Mouse (Mus musculus): Measurements from ENCODE around the gene 4930474N05Rik. TPM values are rescaled to one million over a fixed set of nuclear protein-coding genes. Genes with fewer than 3 reads are reported as not detected.

The 4930474N05Rik gene
- polyA plus RNA-seq, 1 experiment from 2014 or later = not detected

DNA sequence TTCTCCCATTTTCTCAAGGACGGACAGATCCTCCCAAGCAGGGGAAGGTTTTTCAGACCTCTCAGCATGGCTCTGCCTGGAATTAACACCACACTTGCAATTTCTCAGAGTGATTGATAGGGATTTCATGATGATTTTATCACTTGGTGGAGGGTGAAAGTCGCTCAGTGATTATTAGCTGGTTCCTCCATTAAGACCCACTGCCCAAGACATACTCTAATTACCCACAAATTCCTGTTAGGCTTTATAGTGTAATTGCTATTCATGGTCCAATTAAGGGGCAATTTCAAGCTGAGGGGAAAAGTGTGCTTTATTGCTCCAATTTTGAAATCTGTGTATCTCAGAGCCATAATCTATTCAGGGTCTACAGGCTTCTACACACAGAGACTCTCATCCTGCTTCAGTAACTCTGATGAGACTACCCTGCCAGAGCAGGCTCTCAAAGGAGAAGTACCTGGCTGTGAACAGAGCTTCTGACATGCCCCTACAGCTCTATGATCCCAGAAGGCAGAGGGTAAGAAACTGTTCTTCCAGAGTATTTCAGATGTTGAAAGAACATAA is 29.1 kb downstream of the 4930474N05Rik start:
- no peak for DNase-seq (ENCODE audit: low spot score)
- 43% methylated on average over 2 of the region's 2 CpGs for WGBS
- Histone ChIP-seq H3K27ac (no peak overlapping the region), H3K36me3 (ENCODE audit: insufficient read depth, low read length) (no peaks in the 10 kb centered on the region), H3K27me3 (ENCODE audit: insufficient read depth, low read length) (no peaks in the 10 kb centered on the region), H3K4me2 (ENCODE audit: low read length) (no peak overlapping the region), H3K4me1 (replicated peaks; ENCODE audit: insufficient read depth, low read length) (no peaks in the 10 kb centered on the region), H3K9me3 (replicated peaks; ENCODE audit: low read length) (no peaks in the 10 kb centered on the region), H3K9ac (ENCODE audit: low read depth, low read length) (no peak overlapping the region), H3K4me3 (replicated peaks; ENCODE audit: low read depth, low read length) (no peak overlapping the region)
- no peak for ATAC-seq (replicated peaks; ENCODE audit: low FRiP score, low read depth)
- TF ChIP-seq CTCF (IDR thresholded peaks at IDR 0.05; ENCODE audit: low read depth) = no peak

DNA sequence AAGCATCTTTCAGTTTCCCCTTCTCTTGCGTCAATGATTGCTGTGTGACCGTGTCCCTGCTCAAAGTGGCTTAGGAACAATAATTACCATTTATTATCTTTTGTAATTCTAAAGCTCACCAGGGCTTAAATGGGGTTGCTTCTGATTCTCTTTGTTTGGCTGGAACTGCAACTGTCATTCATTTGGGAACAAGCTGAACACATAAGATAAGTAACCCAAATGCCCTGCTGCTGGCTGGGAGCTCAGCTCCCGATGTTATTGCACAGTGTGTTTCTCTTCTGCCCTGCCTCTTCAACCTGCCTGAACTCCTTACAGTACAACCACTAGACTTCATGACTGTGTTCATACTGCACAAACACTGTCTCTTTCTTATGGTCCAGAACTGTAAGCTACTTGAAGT is 41.0 kb downstream of the 4930474N05Rik start:
- no peaks in the 10 kb centered on the region for H3K27me3 ChIP-seq (ENCODE audit: insufficient read depth, low read length)
- no peak overlapping the region for H3K27ac ChIP-seq
- no peaks in the 10 kb centered on the region for H3K9me3 ChIP-seq (replicated peaks; ENCODE audit: low read length)
- no peak overlapping the region for H3K4me3 ChIP-seq (replicated peaks; ENCODE audit: low read depth, low read length)
- H3K4me1 ChIP-seq (replicated peaks; ENCODE audit: insufficient read depth, low read length) = no peaks in the 10 kb centered on the region
- H3K4me2 ChIP-seq (ENCODE audit: low read length) = no peak overlapping the region
- H3K9ac ChIP-seq (ENCODE audit: low read depth, low read length) = no peak overlapping the region
- ATAC-seq (replicated peaks; ENCODE audit: low FRiP score, low read depth) (no peak), DNase-seq (ENCODE audit: low spot score) (no peak)
- WGBS = 78% methylated on average over 3 of the region's 3 CpGs
- no peak for TF ChIP-seq CTCF (IDR thresholded peaks at IDR 0.05; ENCODE audit: low read depth)
- H3K36me3 ChIP-seq (ENCODE audit: insufficient read depth, low read length) = no peaks in the 10 kb centered on the region

DNA sequence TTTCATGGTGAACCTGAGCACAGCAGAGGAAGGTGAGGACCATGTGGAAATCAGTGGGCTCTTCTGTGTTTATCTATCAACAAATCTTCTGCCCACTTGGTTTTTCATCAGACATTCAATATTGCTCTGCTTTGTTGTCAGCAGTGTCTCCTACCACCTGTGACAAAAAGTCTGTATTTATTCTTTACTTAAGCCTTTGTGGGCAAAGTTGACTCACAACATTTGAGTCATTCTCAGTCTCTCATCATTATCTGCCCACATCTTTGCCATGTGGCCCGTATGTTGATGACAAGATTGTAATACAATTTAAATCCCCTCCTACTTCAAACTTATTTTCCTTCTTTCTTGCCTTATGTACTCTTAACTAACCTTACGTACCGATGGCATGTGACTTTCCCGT is 43.0 kb downstream of the 4930474N05Rik start:
- no peak for TF ChIP-seq CTCF (IDR thresholded peaks at IDR 0.05; ENCODE audit: low read depth)
- H3K4me3 ChIP-seq (replicated peaks; ENCODE audit: low read depth, low read length) = no peak overlapping the region
- no peak overlapping the region for H3K27ac ChIP-seq
- no peaks in the 10 kb centered on the region for H3K27me3 ChIP-seq (ENCODE audit: insufficient read depth, low read length)
- H3K4me2 ChIP-seq (ENCODE audit: low read length) = no peak overlapping the region
- no peak for DNase-seq (ENCODE audit: low spot score)
- no peak overlapping the region for H3K9ac ChIP-seq (ENCODE audit: low read depth, low read length)
- no peaks in the 10 kb centered on the region for H3K36me3 ChIP-seq (ENCODE audit: insufficient read depth, low read length)
- 88% methylated on average over 4 of the region's 4 CpGs for WGBS
- no peaks in the 10 kb centered on the region for H3K9me3 ChIP-seq (replicated peaks; ENCODE audit: low read length)
- no peak for ATAC-seq (replicated peaks; ENCODE audit: low FRiP score, low read depth)
- no peaks in the 10 kb centered on the region for H3K4me1 ChIP-seq (replicated peaks; ENCODE audit: insufficient read depth, low read length)

DNA sequence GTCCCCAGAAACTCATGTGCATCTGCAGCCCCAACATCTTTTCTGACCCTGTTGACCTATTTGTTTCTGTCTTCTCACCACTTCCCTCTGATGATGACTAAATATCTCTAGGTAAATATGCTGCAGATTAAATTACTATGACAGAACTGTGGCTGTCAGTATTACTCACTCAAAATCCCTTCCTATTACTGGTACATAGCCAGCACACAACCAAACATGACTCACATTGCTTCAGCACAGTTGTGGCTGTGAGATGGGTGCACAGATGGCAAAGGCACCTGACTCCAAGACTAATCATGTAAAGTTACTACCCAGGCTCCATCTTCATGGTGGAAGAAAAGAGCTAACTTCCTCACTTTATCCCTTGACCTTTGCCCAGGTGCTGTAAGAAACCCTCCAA is 50.5 kb downstream of the 4930474N05Rik start:
- Histone ChIP-seq H3K4me2 (ENCODE audit: low read length) (no peak overlapping the region), H3K9ac (ENCODE audit: low read depth, low read length) (no peak overlapping the region), H3K27me3 (ENCODE audit: insufficient read depth, low read length) (no peaks in the 10 kb centered on the region), H3K4me1 (replicated peaks; ENCODE audit: insufficient read depth, low read length) (no peaks in the 10 kb centered on the region), H3K36me3 (ENCODE audit: insufficient read depth, low read length) (no peaks in the 10 kb centered on the region), H3K9me3 (replicated peaks; ENCODE audit: low read length) (no peaks in the 10 kb centered on the region), H3K4me3 (replicated peaks; ENCODE audit: low read depth, low read length) (no peak overlapping the region), H3K27ac (no peak overlapping the region)
- DNase-seq (ENCODE audit: low spot score) (no peak), ATAC-seq (replicated peaks; ENCODE audit: low FRiP score, low read depth) (no peak)
- TF ChIP-seq CTCF (IDR thresholded peaks at IDR 0.05; ENCODE audit: low read depth) = no peak

Measured in kidney, postnatal 0 days (tissue).